Mouse (Mus musculus) liver, embryonic 13.5 days (tissue): ENCODE measurements around the gene Pi4kb. TPM values are rescaled to one million over a fixed set of nuclear protein-coding genes. Genes with fewer than 3 reads are reported as not detected.

Experiments used
- ATAC-seq: fragments of 200-750 bp; cut with Nextera tagmentation; 2 replicates; pipeline ENCODE4 v1.8.0; 2017; ENCODE audit warnings: low read depth, mild to moderate bottlenecking, moderate number of reproducible peaks, moderate library complexity
- DNase-seq: peaks from one replicate; pipeline ENCODE4 v3.0.0; 2022
- H3K27ac ChIP-seq: fragments of 300-500 bp; sonication (generic); 2 replicates; pipeline ENCODE4 v1.5.1; 2015; ENCODE audit warnings: moderate library complexity, mild to moderate bottlenecking, inconsistent platforms
- H3K27me3 ChIP-seq: fragments of 300-500 bp; sonication (generic); 2 replicates; pipeline ENCODE4 v1.6.1; 2015; ENCODE audit warnings: mild to moderate bottlenecking, inconsistent platforms
- H3K36me3 ChIP-seq: fragments of 300-500 bp; sonication (generic); 2 replicates; pipeline ENCODE4 v1.6.1; 2015; ENCODE audit warnings: mild to moderate bottlenecking, inconsistent platforms
- H3K4me1 ChIP-seq: fragments of 300-500 bp; sonication (generic); replicated peaks from 2 replicates; pipeline ENCODE4 v1.6.1; 2015; ENCODE audit warnings: inconsistent platforms
- H3K4me2 ChIP-seq: fragments of 300-500 bp; sonication (generic); 2 replicates; pipeline ENCODE4 v1.6.1; 2015; ENCODE audit warnings: inconsistent platforms, mild to moderate bottlenecking, moderate library complexity
- H3K4me3 ChIP-seq: fragments of 300-500 bp; sonication (generic); replicated peaks from 2 replicates; pipeline ENCODE4 v1.5.1; 2015; ENCODE audit warnings: mild to moderate bottlenecking, inconsistent platforms
- H3K9ac ChIP-seq: fragments of 300-500 bp; sonication (generic); 2 replicates; pipeline ENCODE4 v1.6.1; 2015; ENCODE audit warnings: mild to moderate bottlenecking, inconsistent platforms
- H3K9me3 ChIP-seq: fragments of 300-500 bp; sonication (generic); replicated peaks from 2 replicates; pipeline ENCODE4 v1.6.1; 2016; ENCODE audit warnings: inconsistent platforms
- WGBS: fragments of 180-500 bp; shearing (Covaris S2); methylation state at CpG from one replicate; pipeline ENCODE4 v1.1.7; 2015; ENCODE audit not compliant: insufficient replicate concordance; 5-methylcytosine and 5-hydroxymethylcytosine counted together
- microRNA-seq: library from miRNA; unstranded; fragments of <30 nt; microRNA quantifications from one replicate; pipeline ENCODE4, GENCODE M21; 2016
- polyA plus RNA-seq: library from polyadenylated mRNA; unstranded; fragments of >200 nt; fragmentation: Nextera tagmentation; extraction: Ambion mirVana; gene quantifications from 2 replicates; pipeline ENCODE4 v1.2.1, GENCODE M21; 2015

Gene Pi4kb
- polyA plus RNA-seq, 1 experiment from 2014 or later, result 12.4 TPM

DNA sequence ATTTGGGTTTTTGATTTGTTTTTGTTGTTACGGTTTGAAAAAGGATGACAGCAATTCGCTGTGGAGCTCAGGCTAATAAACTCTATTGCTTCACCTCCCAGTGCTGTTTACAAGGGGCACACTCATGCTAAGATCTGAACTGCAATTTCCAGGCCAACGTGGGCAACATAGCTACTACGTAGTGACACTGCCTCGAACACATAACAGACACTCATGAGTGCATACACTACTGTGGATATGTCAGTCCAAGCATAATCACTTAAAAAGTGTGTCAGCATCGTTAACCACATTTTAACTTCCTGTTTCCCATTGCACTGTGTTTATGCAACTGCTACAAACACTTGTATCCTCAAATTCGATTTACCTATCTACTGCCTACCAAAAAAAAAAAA is 68.3 kb downstream of the Pi4kb start:
- peak; percentile 30 for ATAC-seq
- Histone ChIP-seq H3K4me1 (peaks cover 67% of the 10 kb centered on the region), H3K36me3 (peaks cover 22% of the 10 kb centered on the region), H3K27ac (peak overlapping the region; percentile 76), H3K9me3 (no peaks in the 10 kb centered on the region), H3K9ac (peak overlapping the region; percentile 91), H3K4me3 (peak overlapping the region; percentile 89), H3K27me3 (no peaks in the 10 kb centered on the region), H3K4me2 (peak overlapping the region; percentile 65)
- no peak for DNase-seq
- WGBS, result 8% methylated on average over 7 of the region's 7 CpGs

DNA sequence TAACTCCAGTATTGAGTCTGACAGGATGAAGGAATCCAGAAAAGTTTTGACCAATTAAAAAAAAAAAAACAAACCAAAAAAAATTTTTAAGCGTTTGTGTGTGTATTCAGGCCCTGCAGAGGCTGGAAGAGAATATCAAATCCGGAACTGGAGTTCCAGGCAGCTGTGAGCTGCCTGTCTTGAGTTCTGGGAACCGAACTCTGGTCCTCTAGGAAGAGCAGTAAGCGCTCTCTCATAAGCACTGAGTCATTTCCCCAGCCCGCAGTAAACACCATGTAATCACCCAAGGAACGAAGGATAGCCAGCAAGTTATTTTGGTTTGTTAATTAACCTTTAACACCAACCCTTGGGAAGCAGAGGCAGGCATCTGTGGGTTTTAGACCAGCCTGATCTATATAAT is 68.7 kb downstream of the Pi4kb start:
- Histone ChIP-seq H3K9ac (0 out of 2 replicates have a peak overlapping the region, but pooled peaks have one; percentile 33), H3K4me1 (peaks cover 71% of the 10 kb centered on the region), H3K4me3 (no peak overlapping the region), H3K9me3 (no peaks in the 10 kb centered on the region), H3K27me3 (no peaks in the 10 kb centered on the region), H3K36me3 (peaks cover 18% of the 10 kb centered on the region), H3K4me2 (no peak overlapping the region), H3K27ac (peak overlapping the region; percentile 76)
- ATAC-seq (no peak), DNase-seq (no peak)
- 49% methylated on average over 6 of the region's 6 CpGs for WGBS

DNA sequence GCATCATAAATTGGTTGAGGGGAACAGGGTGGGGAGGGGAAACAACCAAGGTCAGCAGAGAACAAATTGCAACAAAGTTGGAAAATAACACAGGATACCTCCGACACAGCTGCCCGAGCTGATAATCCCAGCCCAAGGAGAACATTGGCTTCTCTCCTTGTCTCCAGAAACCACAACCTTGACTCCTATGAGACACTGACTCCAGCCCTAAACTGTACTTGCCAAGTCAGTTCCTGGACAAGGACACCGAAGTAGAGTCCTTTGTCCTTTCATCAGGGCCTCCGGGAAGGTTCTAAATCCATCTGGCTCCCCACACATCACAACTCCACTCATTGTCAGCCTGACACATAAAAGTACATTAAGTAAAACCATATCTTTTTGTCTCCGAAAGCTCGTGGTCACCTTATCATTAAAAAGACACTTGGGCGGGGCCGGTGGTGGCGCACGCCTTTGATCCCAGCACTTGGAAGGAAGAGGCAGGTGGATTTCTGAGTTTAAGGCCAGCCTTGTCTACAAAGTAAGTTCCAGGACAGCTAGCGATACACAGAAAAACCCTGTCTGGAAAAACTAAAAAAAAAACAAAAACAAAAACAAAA is 72.0 kb downstream of the Pi4kb start:
- peak overlapping the region; percentile 34 for H3K9ac ChIP-seq
- H3K4me2 ChIP-seq, result peak overlapping the region; percentile 54
- no peaks in the 10 kb centered on the region for H3K36me3 ChIP-seq
- peak overlapping the region; percentile 24 for H3K4me3 ChIP-seq
- WGBS, result 14% methylated on average over 11 of the region's 11 CpGs
- H3K4me1 ChIP-seq, result peaks cover 58% of the 10 kb centered on the region
- no peaks in the 10 kb centered on the region for H3K9me3 ChIP-seq
- DNase-seq, result no peak
- H3K27me3 ChIP-seq, result no peaks in the 10 kb centered on the region
- H3K27ac ChIP-seq, result peak overlapping the region; percentile 81
- ATAC-seq, result peak; percentile 23

DNA sequence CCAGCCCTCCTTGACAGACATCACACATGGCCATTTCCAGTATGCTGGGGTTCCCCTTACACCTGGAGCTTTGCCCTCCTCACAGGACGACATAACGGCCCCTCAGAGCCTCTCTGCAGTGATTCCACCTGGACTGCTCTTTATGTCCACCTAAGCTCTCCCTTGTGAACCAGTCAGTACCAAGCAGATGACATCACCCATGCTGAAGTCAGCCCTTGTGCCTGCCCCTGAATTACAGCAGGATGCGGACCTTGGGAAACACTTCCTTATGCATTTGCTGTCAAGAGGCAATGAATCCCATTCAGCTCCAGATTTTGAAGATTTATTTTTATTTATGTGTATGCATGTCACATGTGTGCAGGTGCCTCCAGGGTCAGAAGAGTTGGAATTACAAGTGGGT is 73.4 kb downstream of the Pi4kb start:
- no peak overlapping the region for H3K4me2 ChIP-seq
- H3K4me3 ChIP-seq, result no peak overlapping the region
- no peak for DNase-seq
- H3K4me1 ChIP-seq, result peaks cover 62% of the 10 kb centered on the region
- no peaks in the 10 kb centered on the region for H3K27me3 ChIP-seq
- ATAC-seq, result no peak
- H3K36me3 ChIP-seq, result no peaks in the 10 kb centered on the region
- H3K27ac ChIP-seq, result 0 out of 2 replicates have a peak overlapping the region, but pooled peaks have one; percentile 81
- H3K9me3 ChIP-seq, result no peaks in the 10 kb centered on the region
- 75% methylated on average over 3 of the region's 3 CpGs for WGBS
- no peak overlapping the region for H3K9ac ChIP-seq

DNA sequence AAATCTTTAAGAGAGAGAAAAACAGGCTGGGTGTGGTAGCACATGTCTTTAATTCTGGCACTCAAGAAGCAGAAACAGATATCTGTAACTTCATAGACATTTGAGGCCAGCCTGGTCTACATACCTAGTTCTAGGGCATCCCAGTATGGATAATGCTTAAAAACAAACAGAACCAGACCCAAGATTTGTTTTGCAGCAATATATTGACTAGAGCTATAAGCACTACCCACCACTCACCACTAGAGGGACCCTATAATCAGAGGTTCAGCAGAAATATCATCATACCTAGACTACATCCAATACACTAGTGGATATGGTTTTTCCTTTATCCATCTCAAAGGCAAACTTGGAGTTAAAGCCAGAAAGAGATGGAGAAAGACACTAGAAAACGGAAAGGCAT is 78.4 kb downstream of the Pi4kb start:
- no peak for ATAC-seq
- no peak overlapping the region for H3K9ac ChIP-seq
- H3K27me3 ChIP-seq, result no peaks in the 10 kb centered on the region
- H3K36me3 ChIP-seq, result peaks cover 1% of the 10 kb centered on the region
- DNase-seq, result peak; percentile 47
- H3K4me2 ChIP-seq, result no peak overlapping the region
- H3K4me1 ChIP-seq, result peaks cover 62% of the 10 kb centered on the region
- 36% methylated on average over 1 of the region's 1 CpGs for WGBS
- no peak overlapping the region for H3K27ac ChIP-seq
- H3K4me3 ChIP-seq, result no peak overlapping the region
- no peaks in the 10 kb centered on the region for H3K9me3 ChIP-seq

DNA sequence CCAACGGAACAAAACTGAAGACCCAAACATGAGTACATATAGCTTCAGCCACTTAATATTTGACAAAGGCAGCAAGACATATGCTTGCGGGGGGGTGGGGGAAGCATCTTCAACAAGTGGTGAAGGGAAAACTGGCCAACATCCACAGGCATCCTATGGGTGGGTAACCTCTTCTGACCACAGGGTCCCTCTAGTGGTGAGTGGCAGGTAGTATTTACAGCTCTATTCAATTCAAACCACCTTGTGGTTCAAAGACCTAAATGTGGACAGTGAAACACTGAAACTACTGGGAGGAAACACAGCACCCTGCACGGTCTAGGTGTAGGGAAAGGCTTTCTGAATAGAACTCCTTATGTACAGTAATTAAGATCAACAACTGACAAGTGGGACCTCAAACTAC is 79.2 kb downstream of the Pi4kb start:
- Histone ChIP-seq H3K27ac (no peak overlapping the region), H3K9ac (no peak overlapping the region), H3K4me3 (no peak overlapping the region), H3K9me3 (no peaks in the 10 kb centered on the region), H3K36me3 (peaks cover 7% of the 10 kb centered on the region), H3K27me3 (no peaks in the 10 kb centered on the region), H3K4me2 (no peak overlapping the region), H3K4me1 (peaks cover 56% of the 10 kb centered on the region)
- 26% methylated on average over 3 of the region's 3 CpGs for WGBS
- ATAC-seq (no peak), DNase-seq (peak; percentile 32)

DNA sequence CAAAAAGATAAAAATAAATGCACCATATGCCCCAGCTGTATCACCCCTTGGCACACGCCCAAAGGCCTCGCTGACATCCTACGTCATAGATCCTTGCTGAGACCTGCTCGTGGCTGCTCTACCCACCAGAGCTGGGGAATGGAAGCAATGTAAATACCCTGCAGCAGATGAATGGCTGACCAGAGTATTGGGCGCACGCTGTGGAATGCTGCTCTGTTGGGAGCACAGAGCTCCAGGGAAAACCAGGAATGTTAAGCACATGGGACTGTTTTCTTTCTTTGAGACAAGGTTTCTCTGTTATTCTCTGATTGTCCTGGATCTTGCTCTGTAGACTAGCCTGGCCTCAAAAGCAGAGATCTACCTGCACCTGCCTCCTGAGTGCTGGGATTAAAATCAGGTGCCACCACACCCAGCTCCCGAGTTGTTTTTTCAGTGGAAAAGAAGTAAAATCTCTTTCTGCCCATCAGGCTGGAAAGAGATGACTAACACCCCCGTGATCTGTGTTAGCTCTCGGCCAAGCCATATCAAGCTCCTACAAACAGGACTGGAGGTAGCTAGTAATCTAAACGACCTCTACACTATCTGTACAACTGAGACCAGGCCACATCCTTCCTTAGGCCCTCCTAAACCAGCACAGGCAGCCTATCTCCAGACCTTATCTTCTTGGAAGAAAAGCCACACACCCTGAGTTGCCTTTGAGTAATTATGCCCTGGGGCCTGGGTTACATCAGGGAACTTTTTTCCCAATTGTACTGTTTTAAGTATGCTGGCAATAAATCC is 80.1 kb downstream of the Pi4kb start:
- ATAC-seq (peak; percentile 93), DNase-seq (peak; percentile 50)
- 0 out of 2 replicates have a peak overlapping the region, but pooled peaks have one; percentile 0 for H3K9ac ChIP-seq
- whole genome bisulfite sequencing, result 11% methylated on average over 10 of the region's 10 CpGs
- H3K4me3 ChIP-seq, result no peak overlapping the region
- no peaks in the 10 kb centered on the region for H3K9me3 ChIP-seq
- H3K36me3 ChIP-seq, result peaks cover 16% of the 10 kb centered on the region
- H3K27me3 ChIP-seq, result no peaks in the 10 kb centered on the region
- peak overlapping the region; percentile 57 for H3K4me2 ChIP-seq
- peak overlapping the region; percentile 74 for H3K27ac ChIP-seq
- H3K4me1 ChIP-seq, result peaks cover 56% of the 10 kb centered on the region

DNA sequence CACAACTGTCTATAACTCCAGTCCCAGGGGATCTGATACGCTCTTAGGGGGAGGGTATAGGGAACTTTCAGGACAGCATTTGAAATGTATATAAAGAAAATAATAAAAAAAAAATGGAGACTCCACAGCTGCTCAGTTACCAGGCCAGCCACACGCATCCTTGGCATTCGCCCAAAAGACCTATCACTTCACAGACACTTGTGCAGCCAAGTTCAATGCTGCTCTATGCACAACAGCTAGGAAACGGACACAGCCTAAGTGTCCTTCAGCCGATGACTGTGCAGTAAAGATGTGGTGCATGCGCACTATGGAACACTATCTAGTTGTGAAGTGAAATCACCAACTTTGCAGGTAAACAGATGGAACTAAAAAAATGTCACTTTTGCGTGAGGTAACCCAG is 81.7 kb downstream of the Pi4kb start:
- Histone ChIP-seq H3K36me3 (peaks cover 32% of the 10 kb centered on the region), H3K4me3 (no peak overlapping the region), H3K9me3 (no peaks in the 10 kb centered on the region), H3K4me2 (no peak overlapping the region), H3K27me3 (no peaks in the 10 kb centered on the region), H3K27ac (peak overlapping the region; percentile 53), H3K4me1 (peaks cover 50% of the 10 kb centered on the region), H3K9ac (no peak overlapping the region)
- no peak for DNase-seq
- WGBS, result 45% methylated on average over 7 of the region's 7 CpGs
- no peak for ATAC-seq

Small RNAs within 50 kb of the gene (microRNA-seq; reads per million reads assigned to microRNA genes)
- not detected for gene Mir7013

Other genes starting within 250 kb of the Pi4kb start
- gene Cgn, start 188.2 kb upstream of the Pi4kb start, polyA plus RNA-seq, result 7.2 and 8.3 TPM in 2 replicates
- gene Pogz, start 137.2 kb upstream of the Pi4kb start, polyA plus RNA-seq, result 2.4 and 2.9 TPM in 2 replicates
- gene Psmb4, start 87.8 kb upstream of the Pi4kb start, polyA plus RNA-seq, result 201 and 214 TPM in 2 replicates
- gene Selenbp1, start 41.7 kb upstream of the Pi4kb start, polyA plus RNA-seq, result 58.0 and 65.2 TPM in 2 replicates
- gene Rfx5, start 20.7 kb upstream of the Pi4kb start, polyA plus RNA-seq, result 0.96 and 1.8 TPM in 2 replicates
- 5.8 and 8.2 TPM in 2 replicates for gene Zfp687, start 40.7 kb downstream of the Pi4kb start, polyA plus RNA-seq
- 202 and 204 TPM in 2 replicates for gene Psmd4, start 67.9 kb downstream of the Pi4kb start, polyA plus RNA-seq
- 9.6 and 10.3 TPM in 2 replicates for gene Pip5k1a, start 132.2 kb downstream of the Pi4kb start, polyA plus RNA-seq
- 39.2 and 43.3 TPM in 2 replicates for gene Vps72, start 136.3 kb downstream of the Pi4kb start, polyA plus RNA-seq
- gene Tmod4, start 149.7 kb downstream of the Pi4kb start, polyA plus RNA-seq, result 0.17 and 0.67 TPM in 2 replicates
- gene Scnm1, start 159.3 kb downstream of the Pi4kb start, polyA plus RNA-seq, result 33.4 and 33.5 TPM in 2 replicates
- gene Lysmd1, start 159.4 kb downstream of the Pi4kb start, polyA plus RNA-seq, result 7.3 and 7.5 TPM in 2 replicates
- 5.7 and 6.0 TPM in 2 replicates for gene Tnfaip8l2, start 167.6 kb downstream of the Pi4kb start, polyA plus RNA-seq
- 0.35 and 0.36 TPM in 2 replicates for gene Sema6c, start 185.7 kb downstream of the Pi4kb start, polyA plus RNA-seq
- 6.9 and 7.7 TPM in 2 replicates for gene Gabpb2, start 243.2 kb downstream of the Pi4kb start, polyA plus RNA-seq